Mouse (Mus musculus): ENCODE results near the gene H1f0. TPM values are rescaled to one million over a fixed set of nuclear protein-coding genes. Genes with fewer than 3 reads are reported as not detected.

The H1f0 gene
- total RNA-seq, 2 experiments from 2014 or later, result 73.4 to 81.3 TPM

DNA sequence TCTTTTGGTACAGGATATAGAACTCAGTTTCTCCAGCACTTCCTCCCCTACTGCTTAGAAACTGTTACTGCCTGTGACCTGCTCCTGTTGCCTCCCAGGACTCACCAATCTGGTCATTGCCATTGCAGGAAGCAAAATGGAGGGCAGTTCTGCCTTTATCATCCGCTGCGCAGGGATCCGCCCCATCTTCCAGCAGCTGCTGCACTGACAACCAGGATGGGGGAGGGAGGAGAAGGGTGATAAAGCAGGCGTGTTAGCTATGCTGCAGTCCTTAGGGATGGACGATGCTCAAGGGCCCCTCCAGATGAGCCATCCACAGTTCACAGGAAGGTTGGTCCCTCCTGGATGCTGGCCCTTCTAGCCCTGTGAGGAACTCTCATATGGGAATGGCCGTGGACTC is 29.6 kb downstream of the H1f0 start:
- DNase-seq (ENCODE audit: extremely low spot score in 1 of 2, low spot score in 2 of 2), result no peak

DNA sequence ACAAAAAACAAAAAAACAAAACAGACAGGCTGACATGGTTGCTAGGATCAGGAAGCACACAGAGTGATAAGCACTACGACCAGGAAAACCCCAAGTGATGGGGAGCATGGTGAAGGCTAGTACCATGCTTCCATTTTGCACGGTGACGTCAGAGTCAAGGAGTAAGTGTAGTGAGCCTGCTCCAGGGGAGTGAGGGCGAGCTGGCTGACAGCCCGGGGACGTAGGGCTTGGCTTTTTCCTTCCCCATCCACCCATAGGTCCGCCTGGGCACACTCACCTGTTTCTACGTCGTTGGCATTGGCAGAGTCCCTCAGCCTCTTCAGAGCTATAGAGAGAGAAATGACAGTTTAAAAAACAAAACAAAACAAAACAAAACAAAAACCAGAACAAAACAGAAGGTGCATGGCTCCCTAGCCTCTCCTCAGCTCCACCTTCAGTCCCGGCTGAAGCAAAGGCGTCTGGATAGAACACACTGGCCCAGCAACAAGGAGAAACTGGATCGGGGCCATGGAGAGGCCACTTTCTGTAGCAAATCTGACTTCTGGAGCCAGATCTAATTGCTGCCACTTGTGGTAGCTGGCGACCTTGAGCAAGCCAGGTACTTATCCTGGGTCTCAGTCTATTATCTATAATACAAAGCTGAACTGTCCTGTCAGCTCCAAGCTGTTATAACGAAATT is 32.8 kb downstream of the H1f0 start:
- DNase-seq (ENCODE audit: extremely low spot score in 1 of 2, low spot score in 2 of 2), result no peak

More for the DNA sequence above, 29.6 kb downstream of the H1f0 start:
- intact Hi-C loops (cut with DNase I), result no loop called here

GRCm38 (mm10) chr15:79062376-79063159 is 34.3 kb downstream of the H1f0 start, which contains the start of gene Ankrd54:
Ankrd54 (minus strand) TSS chr15:79062893.
- intact Hi-C loops (cut with DNase I), result no loop called here
- DNase-seq (ENCODE audit: extremely low spot score in 1 of 2, low spot score in 2 of 2), result peak; percentile 99 to 100

More for the DNA sequence above, 32.8 kb downstream of the H1f0 start:
- intact Hi-C loops (cut with DNase I), result no loop called here

GRCm38 (mm10) chr15:79063160-79063740 is 35.0 kb downstream of the H1f0 start:
- intact Hi-C loops (cut with DNase I), result no loop called here
- DNase-seq (ENCODE audit: extremely low spot score in 1 of 2, low spot score in 2 of 2), result no peak

- intact Hi-C loops (cut with DNase I), result no loop called here
- no peak for DNase-seq (ENCODE audit: extremely low spot score in 1 of 2, low spot score in 2 of 2)
Measured at GRCm38 (mm10) chr15:79065086-79065770, 37.0 kb downstream of the H1f0 start.

- intact Hi-C loops (cut with DNase I), result no loop called here
- no peak for DNase-seq (ENCODE audit: extremely low spot score in 1 of 2, low spot score in 2 of 2)
Measured at GRCm38 (mm10) chr15:79066276-79066675, 38.0 kb downstream of the H1f0 start.

DNA sequence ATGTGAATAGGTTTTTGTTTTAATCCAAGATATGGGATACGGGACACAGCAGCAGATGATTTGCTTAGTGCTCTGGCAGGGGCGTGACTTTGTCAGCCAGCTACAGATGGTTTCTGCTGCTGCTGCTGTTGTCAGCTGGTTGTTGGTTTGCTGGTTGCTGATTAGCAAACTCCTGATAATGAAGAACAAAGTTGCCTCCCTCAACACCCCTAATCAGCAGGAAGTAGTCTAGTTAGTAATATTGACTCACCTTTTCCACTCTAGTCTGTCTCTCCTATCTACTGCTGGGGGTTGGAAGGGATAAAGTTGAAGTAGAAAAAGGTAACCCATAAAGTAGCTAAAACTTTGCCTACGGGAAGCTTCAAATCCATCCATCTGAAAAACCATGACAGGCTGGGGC is 39.4 kb downstream of the H1f0 start:
- intact Hi-C loops (cut with DNase I), result no loop called here

GRCm38 (mm10) chr15:79068416-79068815 is 40.2 kb downstream of the H1f0 start:
- intact Hi-C loops (cut with DNase I), result no loop called here
- no peak for DNase-seq (ENCODE audit: extremely low spot score in 1 of 2, low spot score in 2 of 2)

More for the DNA sequence above, 39.4 kb downstream of the H1f0 start:
- no peak for DNase-seq (ENCODE audit: extremely low spot score in 1 of 2, low spot score in 2 of 2)

DNA sequence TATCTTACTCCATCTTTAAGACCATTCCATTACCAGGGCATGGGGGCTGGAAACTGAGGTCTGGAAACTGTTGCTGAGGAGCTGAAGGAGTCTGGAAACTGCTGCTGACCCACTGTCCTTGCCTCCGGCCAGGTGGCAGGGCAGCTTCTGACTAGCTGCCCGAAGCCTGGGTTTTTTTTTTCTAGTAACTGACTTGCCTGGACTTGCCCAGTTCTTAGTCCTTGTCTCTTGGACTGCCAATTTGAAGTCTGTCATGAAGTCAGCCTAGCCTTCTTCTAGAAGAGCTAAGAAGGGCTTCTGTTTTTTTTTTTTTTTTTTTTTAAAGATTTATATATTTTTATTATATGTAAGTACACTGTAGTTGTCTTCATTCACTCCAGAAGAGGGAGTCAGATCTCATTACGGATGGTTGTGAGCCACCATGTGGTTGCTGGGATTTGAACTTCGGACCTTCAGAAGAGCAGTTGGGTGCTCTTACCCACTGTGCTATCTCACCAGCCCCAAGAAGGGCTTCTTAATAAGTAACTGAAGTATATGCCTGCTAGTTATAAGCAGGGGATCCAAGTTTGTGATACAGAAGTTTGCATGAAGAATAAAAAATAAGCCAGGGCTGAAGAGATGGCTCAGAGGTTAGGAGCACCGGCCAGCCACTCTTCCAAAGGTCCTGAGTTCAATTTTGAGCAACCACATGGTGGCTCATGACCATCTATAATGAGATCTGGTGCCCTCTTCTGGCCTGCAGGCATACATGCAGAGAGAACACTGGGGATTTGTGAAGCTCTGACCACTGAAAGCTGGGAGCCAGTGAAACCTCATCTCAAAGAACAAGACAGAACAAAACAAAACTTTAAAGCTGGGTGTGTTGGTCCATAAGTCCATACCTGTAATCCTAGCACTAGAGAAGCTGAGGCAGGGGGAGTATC is 43.1 kb downstream of the H1f0 start:
- intact Hi-C loops (cut with DNase I), result loop anchor here (5.0 kb wide), 1 partner anchor 34 kb away; no protein-coding TSS in a partner anchor
- peak in 1 of 2 experiments; percentile 37 for DNase-seq (ENCODE audit: extremely low spot score in 1 of 2, low spot score in 2 of 2)

DNA sequence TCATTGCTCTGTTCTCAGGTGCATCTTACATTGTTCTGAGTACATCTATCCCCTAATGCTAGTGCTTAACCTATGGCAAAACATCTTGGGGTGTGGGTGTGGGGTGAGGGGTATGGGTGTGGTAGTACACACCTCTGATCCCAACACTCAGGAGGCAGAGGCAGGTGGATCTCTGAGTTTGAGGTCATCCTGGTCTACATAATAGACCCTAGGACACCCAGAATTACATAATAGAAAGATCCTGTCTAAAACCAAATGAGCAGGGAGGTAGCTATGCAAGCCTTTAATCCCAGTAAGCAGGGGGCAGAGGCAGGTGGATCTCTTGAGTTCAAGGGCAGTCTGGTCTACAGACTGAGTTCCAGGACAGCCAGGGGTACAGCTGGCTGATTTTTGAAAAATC is 45.5 kb downstream of the H1f0 start:
- intact Hi-C loops (cut with DNase I), result loop anchor here (5.0 kb wide), 1 partner anchor 36 kb away; no protein-coding TSS in a partner anchor
- DNase-seq (ENCODE audit: extremely low spot score in 1 of 2, low spot score in 2 of 2), result no peak

DNA sequence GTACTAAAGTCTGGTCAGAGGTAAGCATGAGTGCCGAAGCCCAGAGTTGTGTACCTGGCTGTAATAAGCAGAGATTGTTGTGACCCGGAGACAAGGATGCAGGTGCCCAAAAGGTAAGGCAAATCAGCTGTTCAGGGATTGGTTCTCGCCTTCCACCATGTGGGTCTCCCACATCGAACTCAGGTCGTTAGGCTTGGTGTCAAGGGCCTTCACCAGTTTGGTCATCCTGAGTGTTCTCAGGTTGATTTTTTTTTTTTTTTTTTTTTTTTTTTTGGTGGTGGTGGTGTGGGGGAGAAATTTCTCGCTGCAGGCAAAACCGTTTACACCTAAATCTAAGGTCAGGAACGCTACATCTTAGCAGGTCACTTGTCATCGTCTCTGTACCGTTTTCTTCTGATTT is 46.2 kb downstream of the H1f0 start:
- no peak for DNase-seq (ENCODE audit: extremely low spot score in 1 of 2, low spot score in 2 of 2)
- intact Hi-C loops (cut with DNase I), result loop anchor here (5.0 kb wide), 1 partner anchor 37 kb away; no protein-coding TSS in a partner anchor

DNA sequence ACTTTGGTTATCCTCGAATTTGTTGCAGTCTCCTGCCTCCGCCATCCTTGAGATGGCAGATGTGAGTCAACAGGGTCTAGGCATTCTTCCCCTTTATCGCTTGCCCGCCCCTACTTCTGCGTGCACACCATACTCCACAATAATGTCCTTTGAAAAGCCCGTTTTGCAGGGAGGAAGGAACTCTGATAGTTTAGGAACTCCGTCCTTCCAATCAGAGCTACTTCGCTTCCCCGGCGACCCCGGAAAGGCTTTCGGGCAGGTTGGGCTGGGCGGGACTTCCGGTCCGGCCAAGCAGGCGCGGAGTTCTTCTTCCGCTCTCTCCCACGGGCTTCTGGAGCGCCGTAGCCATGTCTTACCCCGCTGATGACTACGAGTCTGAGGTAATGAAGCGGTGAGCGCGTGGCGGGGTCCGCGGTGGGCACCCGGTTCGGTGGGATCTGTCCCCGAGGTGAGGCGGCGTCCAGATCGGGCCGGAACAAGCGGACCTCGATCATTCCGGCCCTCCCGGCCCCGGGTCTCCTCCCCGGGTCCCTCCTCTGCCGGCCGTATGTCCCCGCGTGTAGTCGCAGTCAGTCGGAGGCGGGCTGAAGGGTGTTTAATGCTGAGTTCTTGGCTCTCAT is 46.8 kb downstream of the H1f0 start, which contains the start of gene Eif3l:
Gene Eif3l (plus strand): TSS at position 267 of the 620 bp plus-strand sequence.
- peak; percentile 82 to 92 for DNase-seq (ENCODE audit: extremely low spot score in 1 of 2, low spot score in 2 of 2)

GRCm38 (mm10) chr15:79075658-79076365 is 47.6 kb downstream of the H1f0 start:
- intact Hi-C loops (cut with DNase I), result loop anchor here (5.0 kb wide), 1 partner anchor 66 kb away; the partner anchor contains the start of genes 1700088E04Rik and Polr2f
- no peak for DNase-seq (ENCODE audit: extremely low spot score in 1 of 2, low spot score in 2 of 2)

More for the DNA sequence above, 46.8 kb downstream of the H1f0 start, which contains the start of gene Eif3l:
- intact Hi-C loops (cut with DNase I), result loop anchor here (5.0 kb wide), 2 partner anchors 38 to 67 kb away; partner anchors contain the start of genes 1700088E04Rik and Polr2f

- no peak for DNase-seq (ENCODE audit: extremely low spot score in 1 of 2, low spot score in 2 of 2)
- intact Hi-C loops (cut with DNase I), result loop anchor here (5.0 kb wide), 1 partner anchor 63 kb away; the partner anchor contains the start of genes 1700088E04Rik and Polr2f
Measured at GRCm38 (mm10) chr15:79079567-79079966, 51.3 kb downstream of the H1f0 start.

Measured in left cerebral cortex, postnatal 10 days (tissue).